Mouse (Mus musculus): Measurements from ENCODE around the gene Gas7.

Gas7 gene

GRCm38 (mm10) chr11:67622340-67622739 lies 167.1 kb downstream of the Gas7 start:
- no peak for DNase-seq (ENCODE audit: low spot score)

GRCm38 (mm10) chr11:67627179-67627578 lies 171.9 kb downstream of the Gas7 start:
- DNase-seq (ENCODE audit: low spot score): no peak

GRCm38 (mm10) chr11:67628522-67628921 lies 173.3 kb downstream of the Gas7 start:
- no peak for DNase-seq (ENCODE audit: low spot score)

- DNase-seq (ENCODE audit: low spot score): no peak
Measured at GRCm38 (mm10) chr11:67632906-67633305, 177.7 kb downstream of the Gas7 start.

- no peak for DNase-seq (ENCODE audit: low spot score)
Measured at GRCm38 (mm10) chr11:67633620-67634229, 178.5 kb downstream of the Gas7 start.

GRCm38 (mm10) chr11:67636201-67636600 lies 181.0 kb downstream of the Gas7 start:
- no peak for DNase-seq (ENCODE audit: low spot score)

- no peak for DNase-seq (ENCODE audit: low spot score)
Measured at GRCm38 (mm10) chr11:67636905-67637586, 181.8 kb downstream of the Gas7 start.

GRCm38 (mm10) chr11:67638401-67638800 lies 183.2 kb downstream of the Gas7 start:
- no peak for DNase-seq (ENCODE audit: low spot score)

- DNase-seq (ENCODE audit: low spot score): no peak
Measured at GRCm38 (mm10) chr11:67640299-67640698, 185.1 kb downstream of the Gas7 start.

GRCm38 (mm10) chr11:67642421-67642820 lies 187.2 kb downstream of the Gas7 start:
- DNase-seq (ENCODE audit: low spot score): no peak

GRCm38 (mm10) chr11:67642835-67643234 lies 187.6 kb downstream of the Gas7 start:
- DNase-seq (ENCODE audit: low spot score): no peak

GRCm38 (mm10) chr11:67643465-67643864 lies 188.2 kb downstream of the Gas7 start:
- DNase-seq (ENCODE audit: low spot score): no peak

- DNase-seq (ENCODE audit: low spot score): no peak
Measured at GRCm38 (mm10) chr11:67644632-67645149, 189.5 kb downstream of the Gas7 start.

GRCm38 (mm10) chr11:67647745-67648144 lies 192.5 kb downstream of the Gas7 start:
- DNase-seq (ENCODE audit: low spot score): no peak

GRCm38 (mm10) chr11:67648651-67649407 lies 193.6 kb downstream of the Gas7 start:
- no peak for DNase-seq (ENCODE audit: low spot score)

GRCm38 (mm10) chr11:67649971-67650707 lies 194.9 kb downstream of the Gas7 start:
- DNase-seq (ENCODE audit: low spot score): no peak

GRCm38 (mm10) chr11:67651731-67652130 lies 196.5 kb downstream of the Gas7 start:
- no peak for DNase-seq (ENCODE audit: low spot score)

- no peak for DNase-seq (ENCODE audit: low spot score)
Measured at GRCm38 (mm10) chr11:67652194-67652892, 197.1 kb downstream of the Gas7 start.

- no peak for DNase-seq (ENCODE audit: low spot score)
Measured at GRCm38 (mm10) chr11:67652893-67653255, 197.6 kb downstream of the Gas7 start.

- no peak for DNase-seq (ENCODE audit: low spot score)
Measured at GRCm38 (mm10) chr11:67653521-67654090, 198.4 kb downstream of the Gas7 start.

GRCm38 (mm10) chr11:67654514-67654913 lies 199.3 kb downstream of the Gas7 start:
- DNase-seq (ENCODE audit: low spot score): no peak

Measured in T-cell, adult 2 months (primary cell).